Mouse (Mus musculus) midbrain, embryonic 14.5 days (tissue): ENCODE measurements at regions not wholly inside any gene's neighbourhood (a gene's known extent, or its start where the extent isn't known, plus 50 kb on each side); places are given as distances from the start of the nearest gene placed in this dataset.

ENCODE experiments used
- ATAC-seq: fragments of 200-750 bp; cut with Nextera tagmentation; 2 replicates; pipeline ENCODE4 v1.8.0; 2017; ENCODE audit warnings: moderate number of reproducible peaks, moderate library complexity; ENCODE audit not compliant: low FRiP score, low TSS enrichment
- DNase-seq: peaks from one replicate; pipeline ENCODE4 v3.0.0-alpha.2; 2015
- H3K27ac ChIP-seq: fragments of 300-500 bp; sonication (generic); replicated peaks from 2 replicates; pipeline ENCODE4 v1.5.1; 2014; ENCODE audit warnings: mild to moderate bottlenecking, low read depth, low read length, moderate library complexity
- H3K27me3 ChIP-seq: fragments of 300-500 bp; sonication (generic); 2 replicates; pipeline ENCODE4 v1.6.1; 2014; ENCODE audit warnings: low read length, control low read depth, mixed read lengths; ENCODE audit not compliant: control insufficient read depth, insufficient read depth
- H3K36me3 ChIP-seq: fragments of 300-500 bp; sonication (generic); 2 replicates; pipeline ENCODE4 v1.6.1; 2014; ENCODE audit warnings: low read length, control low read depth; ENCODE audit not compliant: control insufficient read depth, insufficient read depth
- H3K4me1 ChIP-seq: fragments of 300-500 bp; sonication (generic); 2 replicates; pipeline ENCODE4 v1.6.1; 2014; ENCODE audit warnings: mild to moderate bottlenecking, antibody characterized with exemption, low read length, control low read depth; ENCODE audit not compliant: control insufficient read depth, insufficient read depth
- H3K4me2 ChIP-seq: fragments of 300-500 bp; sonication (generic); 2 replicates; pipeline ENCODE4 v1.6.1; 2014; ENCODE audit warnings: mild to moderate bottlenecking, low read length, moderate library complexity
- H3K4me3 ChIP-seq: fragments of 300-500 bp; sonication (generic); replicated peaks from 2 replicates; pipeline ENCODE4 v1.5.1; 2014; ENCODE audit warnings: low read depth, low read length
- H3K9ac ChIP-seq: fragments of 300-500 bp; sonication (generic); replicated peaks from 2 replicates; pipeline ENCODE4 v1.6.1; 2014; ENCODE audit warnings: mild to moderate bottlenecking, low read length, moderate library complexity
- H3K9me3 ChIP-seq: fragments of 300-500 bp; sonication (generic); 2 replicates; pipeline ENCODE4 v1.6.1; 2016; ENCODE audit warnings: low read length, control low read depth, mixed read lengths; ENCODE audit not compliant: control insufficient read depth
- WGBS: fragments of 180-500 bp; shearing (Covaris S2); extraction: QIAGEN DNeasy Blood & Tissue Kit; methylation state at CpG from one replicate; pipeline ENCODE4 v1.1.7; 2014; 5-methylcytosine and 5-hydroxymethylcytosine counted together

DNA sequence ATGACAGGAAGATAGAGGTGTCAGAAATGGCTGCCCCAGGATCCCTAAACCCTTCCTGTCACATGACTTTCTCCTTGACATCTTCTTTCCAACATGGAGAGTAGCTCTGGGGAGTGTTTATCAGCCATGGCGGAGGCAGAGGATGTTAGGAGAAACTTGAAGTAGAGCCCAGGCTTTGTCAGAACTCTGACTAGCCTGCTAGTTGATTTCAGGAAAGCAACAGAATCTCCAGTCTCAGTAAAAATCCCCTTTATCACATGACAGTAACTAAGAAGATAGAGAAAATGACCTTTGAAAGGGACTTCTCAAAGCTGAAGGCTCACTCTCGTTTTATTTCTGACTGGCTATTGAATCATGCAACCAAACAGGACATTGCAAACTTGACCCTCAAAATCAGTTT is 76.3 kb upstream of the Glrp1 start:
- Histone ChIP-seq H3K9ac (no peak overlapping the region), H3K4me1 (no peaks in the 10 kb centered on the region), H3K4me2 (no peak overlapping the region), H3K4me3 (no peak overlapping the region), H3K27me3 (no peaks in the 10 kb centered on the region), H3K36me3 (no peaks in the 10 kb centered on the region), H3K9me3 (no peaks in the 10 kb centered on the region), H3K27ac (no peak overlapping the region)
- ATAC-seq: no peak
- 86% methylated on average over 2 of the region's 2 CpGs for WGBS
- DNase-seq: no peak

DNA sequence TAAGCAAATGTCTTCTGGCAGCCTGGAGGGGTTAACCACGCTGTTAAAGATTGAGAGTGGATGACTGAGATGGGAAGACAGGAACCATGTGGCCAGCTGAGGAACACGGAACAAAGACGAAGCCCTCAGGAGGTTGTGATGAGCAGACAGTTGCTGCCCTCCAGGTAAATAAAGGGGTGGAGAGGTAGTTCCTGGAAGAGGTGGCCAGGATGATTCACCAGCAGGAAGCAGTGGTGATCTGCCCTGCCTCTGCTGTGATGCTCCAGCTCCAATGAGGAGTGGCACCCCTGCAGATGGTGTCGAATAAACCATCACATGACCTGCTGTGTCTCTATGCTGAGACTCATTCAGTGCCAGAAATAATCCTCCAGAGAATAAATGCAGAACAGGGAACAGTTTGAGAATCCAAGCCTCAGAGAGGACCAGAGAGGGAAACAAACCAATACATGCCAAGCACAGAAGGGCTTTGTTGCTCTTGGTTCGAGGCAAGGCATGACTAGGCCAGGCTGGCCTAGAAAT is 74.7 kb upstream of the Glrp1 start:
- no peak overlapping the region for H3K4me3 ChIP-seq
- no peaks in the 10 kb centered on the region for H3K36me3 ChIP-seq
- H3K27me3 ChIP-seq: no peaks in the 10 kb centered on the region
- H3K27ac ChIP-seq: no peak overlapping the region
- H3K9me3 ChIP-seq: no peaks in the 10 kb centered on the region
- 72% methylated on average over 5 of the region's 5 CpGs for WGBS
- H3K9ac ChIP-seq: no peak overlapping the region
- H3K4me1 ChIP-seq: no peaks in the 10 kb centered on the region
- DNase-seq (no peak), ATAC-seq (no peak)
- H3K4me2 ChIP-seq: no peak overlapping the region

DNA sequence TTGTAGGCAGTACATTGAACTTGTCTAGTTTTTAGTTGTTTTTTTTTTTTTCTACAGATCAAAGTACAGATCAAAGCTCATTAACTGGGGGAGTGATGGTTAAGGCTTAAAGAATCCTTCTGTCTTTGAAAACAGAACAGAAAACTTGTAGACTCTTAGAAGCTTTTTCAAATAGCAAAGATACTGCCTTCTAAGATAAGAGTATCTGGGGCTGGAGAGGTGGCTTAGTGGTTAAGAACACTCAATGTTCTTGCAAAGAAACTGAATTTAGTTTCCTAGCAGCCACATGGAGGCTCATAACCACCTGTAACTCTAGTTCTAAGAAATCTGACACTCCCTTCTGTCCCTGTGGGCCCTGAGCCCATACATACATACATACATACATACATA is 68.4 kb upstream of the Glrp1 start:
- no peak for ATAC-seq
- Histone ChIP-seq H3K4me2 (no peak overlapping the region), H3K9ac (no peak overlapping the region), H3K4me1 (no peaks in the 10 kb centered on the region), H3K36me3 (no peaks in the 10 kb centered on the region), H3K9me3 (no peaks in the 10 kb centered on the region), H3K27ac (no peak overlapping the region), H3K4me3 (no peak overlapping the region), H3K27me3 (no peaks in the 10 kb centered on the region)
- no peak for DNase-seq

DNA sequence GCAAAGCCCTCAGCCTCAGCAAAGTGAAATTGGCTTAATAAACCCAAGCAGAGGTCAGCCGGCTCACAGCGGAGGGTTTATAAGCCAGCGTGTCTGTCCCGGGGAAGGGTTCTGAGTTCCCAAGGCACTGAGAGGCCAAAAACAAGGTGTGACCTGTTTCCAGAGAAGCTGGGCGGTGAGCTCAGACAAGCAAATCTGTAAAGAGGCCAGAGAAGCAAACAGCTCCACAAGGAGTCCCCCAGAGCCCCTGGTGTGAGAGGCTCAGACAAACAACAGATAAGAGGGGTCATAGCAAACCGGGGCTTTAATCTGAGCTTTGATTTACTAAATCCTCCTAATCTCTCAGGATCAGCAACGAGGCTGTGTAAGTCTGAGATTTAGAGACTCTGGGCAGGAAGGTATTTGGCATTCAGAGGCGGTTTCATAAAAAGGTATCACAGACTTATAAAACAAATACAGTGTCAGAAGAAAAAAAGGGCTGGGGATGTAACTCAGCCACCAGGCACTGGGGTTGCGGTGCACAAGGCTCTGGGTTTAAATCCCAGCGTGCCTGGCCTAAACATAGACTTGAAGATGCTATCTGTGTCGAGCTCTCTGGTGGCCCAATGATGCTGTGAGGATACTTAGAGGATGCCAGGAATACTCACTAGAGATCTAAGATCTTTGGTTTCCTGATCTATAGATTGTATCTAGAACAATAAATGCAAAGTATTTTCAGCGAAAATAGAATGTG is 67.8 kb upstream of the Glrp1 start:
- Histone ChIP-seq H3K27me3 (no peaks in the 10 kb centered on the region), H3K4me1 (no peaks in the 10 kb centered on the region), H3K27ac (no peak overlapping the region), H3K9ac (no peak overlapping the region), H3K36me3 (no peaks in the 10 kb centered on the region), H3K4me2 (no peak overlapping the region), H3K4me3 (no peak overlapping the region), H3K9me3 (no peaks in the 10 kb centered on the region)
- DNase-seq (no peak), ATAC-seq (no peak)
- WGBS: 12% methylated on average over 12 of the region's 12 CpGs

DNA sequence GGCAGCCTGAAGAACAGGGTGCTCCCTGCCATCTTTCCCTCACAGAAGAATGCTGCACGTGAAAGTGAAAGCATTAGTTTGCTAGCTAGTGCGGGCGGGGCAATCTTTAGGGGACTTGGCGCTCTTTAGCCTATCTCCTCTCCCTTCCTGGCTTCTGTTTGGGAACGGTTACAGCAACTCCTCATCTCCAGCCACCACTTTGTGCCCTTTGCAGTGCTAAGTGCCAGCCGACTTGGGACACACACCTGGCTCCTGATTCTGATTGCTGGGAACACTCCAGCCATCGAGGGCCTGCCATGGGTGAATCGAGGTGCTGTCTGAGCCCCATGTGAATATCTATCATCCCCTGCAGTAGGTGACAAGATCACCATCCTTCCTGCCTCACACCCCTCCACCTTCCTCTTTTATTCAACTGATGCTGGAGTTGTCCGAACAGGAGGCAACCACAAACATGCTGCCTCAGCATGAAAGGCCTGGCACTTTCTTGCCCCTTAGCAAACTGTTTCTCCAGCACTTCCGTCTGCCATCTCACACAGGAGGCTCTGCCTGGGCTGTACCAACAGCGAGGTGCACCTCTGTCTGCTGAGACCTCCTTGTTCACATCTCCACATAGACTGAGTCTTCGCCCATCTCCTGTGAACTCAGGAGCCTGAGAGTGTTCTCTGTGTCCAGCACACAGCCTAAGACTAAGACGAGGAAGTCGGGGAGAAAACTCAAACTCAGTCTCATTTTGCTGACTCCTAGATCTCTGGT is 66.2 kb upstream of the Glrp1 start:
- Histone ChIP-seq H3K9me3 (no peaks in the 10 kb centered on the region), H3K9ac (no peak overlapping the region), H3K27me3 (no peaks in the 10 kb centered on the region), H3K27ac (no peak overlapping the region), H3K4me2 (no peak overlapping the region), H3K36me3 (no peaks in the 10 kb centered on the region), H3K4me1 (no peaks in the 10 kb centered on the region), H3K4me3 (no peak overlapping the region)
- DNase-seq (no peak), ATAC-seq (no peak)
- 74% methylated on average over 14 of the region's 14 CpGs for WGBS

DNA sequence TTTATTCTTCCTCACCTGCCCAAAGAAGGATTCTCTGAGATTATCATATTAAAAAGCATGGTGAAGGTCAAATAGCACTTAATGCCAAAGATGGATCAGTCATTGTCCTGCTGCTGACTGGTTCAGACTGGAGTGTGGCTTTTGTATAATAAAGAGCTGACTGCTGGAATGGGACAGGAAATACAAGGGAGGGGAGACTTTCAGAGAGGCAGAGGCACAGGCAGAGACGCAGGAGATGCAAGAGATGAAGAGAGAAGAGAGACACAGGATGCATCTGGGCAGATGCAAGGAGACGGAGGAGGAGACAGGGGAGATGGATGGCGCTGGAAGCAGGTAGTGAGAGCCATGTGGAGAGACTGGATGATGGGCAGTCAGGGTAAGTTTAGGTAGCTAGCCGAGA is 65.4 kb upstream of the Glrp1 start:
- no peak for ATAC-seq
- 46% methylated on average over 4 of the region's 4 CpGs for WGBS

DNA sequence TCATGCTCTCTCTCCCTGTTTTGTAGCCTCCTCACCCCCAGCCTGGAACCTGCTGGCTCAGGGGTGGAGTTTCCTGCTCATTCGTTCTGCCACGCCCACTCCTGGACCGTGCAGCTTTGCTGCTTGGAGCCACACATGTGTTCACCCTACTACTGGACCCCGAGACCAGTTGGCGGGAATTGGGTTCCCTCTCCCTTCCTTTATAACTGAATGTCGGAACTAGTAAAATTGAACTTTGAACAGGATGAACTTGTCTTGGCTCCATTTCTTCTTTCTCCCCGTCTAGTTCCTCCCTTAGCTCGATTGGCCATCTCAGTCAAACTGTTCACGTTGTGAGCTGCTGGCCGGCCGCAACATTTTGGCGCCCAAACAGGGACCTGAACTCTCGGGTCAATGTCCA is 62.3 kb upstream of the Glrp1 start:
- 96% methylated on average over 13 of the region's 13 CpGs for WGBS
- ATAC-seq: no peak
- H3K27ac ChIP-seq: no peak overlapping the region
- H3K4me1 ChIP-seq: peaks cover 9% of the 10 kb centered on the region
- H3K4me3 ChIP-seq: no peak overlapping the region
- H3K4me2 ChIP-seq: no peak overlapping the region
- H3K27me3 ChIP-seq: no peaks in the 10 kb centered on the region
- no peaks in the 10 kb centered on the region for H3K9me3 ChIP-seq
- no peak for DNase-seq
- no peak overlapping the region for H3K9ac ChIP-seq
- no peaks in the 10 kb centered on the region for H3K36me3 ChIP-seq

More for the DNA sequence above, 65.4 kb upstream of the Glrp1 start:
- H3K27me3 ChIP-seq: no peaks in the 10 kb centered on the region
- no peak overlapping the region for H3K4me2 ChIP-seq
- no peak overlapping the region for H3K9ac ChIP-seq
- H3K4me1 ChIP-seq: no peaks in the 10 kb centered on the region
- H3K9me3 ChIP-seq: no peaks in the 10 kb centered on the region
- no peaks in the 10 kb centered on the region for H3K36me3 ChIP-seq
- no peak for DNase-seq
- no peak overlapping the region for H3K27ac ChIP-seq
- H3K4me3 ChIP-seq: no peak overlapping the region

DNA sequence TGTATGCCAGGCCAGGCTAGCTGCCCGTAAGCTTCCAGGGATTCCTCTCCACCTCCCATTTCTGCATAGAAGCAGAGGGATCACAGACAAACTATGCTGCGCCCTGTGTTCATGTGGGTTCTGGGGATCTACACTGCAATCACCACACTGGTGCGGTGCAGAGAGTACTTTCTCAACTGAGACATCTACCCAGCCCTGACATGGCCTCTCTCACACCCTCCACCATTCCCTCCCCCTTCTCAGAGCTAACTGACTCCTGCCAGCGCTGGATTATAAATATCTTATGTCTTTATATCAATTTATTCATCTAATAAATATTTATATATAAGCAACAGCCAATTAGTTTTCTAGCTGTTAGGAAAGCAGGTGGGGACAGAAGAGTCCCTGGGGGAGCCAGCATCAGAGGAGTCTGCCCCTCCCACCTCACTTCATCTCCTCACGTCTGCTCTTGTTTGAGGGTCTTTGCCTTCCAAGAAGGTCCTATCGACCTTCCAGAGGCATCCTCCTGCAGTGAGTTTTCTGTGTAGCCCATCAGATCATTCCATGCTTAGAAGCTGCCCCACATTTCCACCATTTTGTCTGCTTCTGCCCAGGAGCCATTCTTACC is 58.7 kb upstream of the Glrp1 start:
- 46% methylated on average over 6 of the region's 6 CpGs for WGBS
- H3K36me3 ChIP-seq: no peaks in the 10 kb centered on the region
- H3K4me2 ChIP-seq: peak overlapping the region; percentile 16; the same call in 1 of the 2 replicates
- peak; percentile 71 for ATAC-seq
- H3K27me3 ChIP-seq: no peaks in the 10 kb centered on the region
- peaks cover 9% of the 10 kb centered on the region for H3K4me1 ChIP-seq
- H3K9ac ChIP-seq: no peak overlapping the region
- peak overlapping the region; percentile 80 for H3K27ac ChIP-seq
- H3K4me3 ChIP-seq: no peak overlapping the region
- peak; percentile 73 for DNase-seq
- H3K9me3 ChIP-seq: no peaks in the 10 kb centered on the region
